ENCODE assay signal across 14 mouse cellular contexts in the genomic region with DNA sequence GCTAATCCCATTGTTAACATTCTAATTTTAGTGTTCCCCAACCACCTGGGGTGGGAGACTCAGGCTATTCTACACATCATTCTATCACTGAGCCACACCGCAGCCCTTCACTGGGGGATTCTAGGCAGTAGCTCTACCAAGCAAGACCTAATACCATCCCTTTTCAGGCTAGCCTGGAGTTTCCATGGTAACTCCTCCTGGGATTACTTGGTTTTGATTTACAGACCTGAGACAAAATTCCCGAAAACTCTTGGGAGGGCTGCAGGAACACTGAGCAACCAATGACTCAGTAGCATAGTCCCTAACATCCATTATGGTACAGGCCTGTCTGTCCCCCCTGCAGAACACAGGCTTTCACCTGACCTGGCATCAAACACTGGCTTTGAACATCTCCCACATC. TPM values are rescaled to one million over a fixed set of nuclear protein-coding genes. Genes with fewer than 3 reads are reported as not detected.
DNase-seq lines count a peak whose midpoint lies in the region; ATAC-seq and TF ChIP-seq lines count a peak whose summit lies in the region.
"Had no signal": no experiment of that assay in that cellular context is flagged by ENCODE, and none has a peak within 500 bp of the region (broad histone marks: within the 10 kb centered on the region; RNA-seq: fewer than 3 reads in every experiment).

No protein-coding gene starts in this region.

- H3K4me1 ChIP-seq in embryonic facial prominence, embryonic 13.5 days = peaks cover 3% of the 10 kb centered on the region; the same call in 1 of the 2 replicates
- H3K4me1 ChIP-seq in hindbrain, embryonic 13.5 days (replicated peaks) = peaks cover 15% of the 10 kb centered on the region
- H3K4me1 ChIP-seq in midbrain, postnatal 0 days (ENCODE audit: insufficient read depth, low read length) = peaks cover 3% of the 10 kb centered on the region; the same call in 1 of the 2 replicates
- H3K4me1 ChIP-seq: lung, embryonic 15.5 days had no signal

- no peaks in the 10 kb centered on the region for H3K9me3 ChIP-seq in embryonic facial prominence, embryonic 13.5 days
- no peaks in the 10 kb centered on the region for H3K9me3 ChIP-seq in hindbrain, embryonic 13.5 days
- H3K9me3 ChIP-seq in midbrain, postnatal 0 days (ENCODE audit: low read length) = no peaks in the 10 kb centered on the region
- H3K9me3 ChIP-seq: lung, embryonic 15.5 days had no signal

- no peak overlapping the region for H3K4me3 ChIP-seq in layer of hippocampus, adult 2 months
- no peak overlapping the region for H3K4me3 ChIP-seq in embryonic facial prominence, embryonic 13.5 days
- no peak overlapping the region for H3K4me3 ChIP-seq in hindbrain, embryonic 13.5 days
- no peak overlapping the region for H3K4me3 ChIP-seq in midbrain, postnatal 0 days (ENCODE audit: low read depth, low read length)
- H3K4me3 ChIP-seq: lung, embryonic 15.5 days had no signal

- peak overlapping the region; percentile 73 for H3K27ac ChIP-seq in layer of hippocampus, adult 2 months
- H3K27ac ChIP-seq in embryonic facial prominence, embryonic 13.5 days = peak overlapping the region; percentile 33; the same call in 1 of the 2 replicates
- H3K27ac ChIP-seq in hindbrain, embryonic 13.5 days = peak overlapping the region; percentile 42
- peak overlapping the region; percentile 55 for H3K27ac ChIP-seq in midbrain, postnatal 0 days (ENCODE audit: low read depth, low read length)
- H3K27ac ChIP-seq: lung, embryonic 15.5 days had no signal

- WGBS in embryonic facial prominence, embryonic 13.5 days = 71% methylated on average over 2 of the region's 2 CpGs
- WGBS in hindbrain, embryonic 13.5 days = 42% methylated on average over 2 of the region's 2 CpGs
- 18% methylated on average over 2 of the region's 2 CpGs for WGBS in midbrain, postnatal 0 days

- no peaks in the 10 kb centered on the region for H3K27me3 ChIP-seq in embryonic facial prominence, embryonic 13.5 days
- no peaks in the 10 kb centered on the region for H3K27me3 ChIP-seq in hindbrain, embryonic 13.5 days
- no peaks in the 10 kb centered on the region for H3K27me3 ChIP-seq in midbrain, postnatal 0 days (ENCODE audit: insufficient read depth, low read length)
- H3K27me3 ChIP-seq: lung, embryonic 15.5 days had no signal

- DNase-seq in layer of hippocampus, adult 2 months (ENCODE audit: low spot score in 2 of 2) = no peak
- DNase-seq in layer of hippocampus, postnatal 36 days = no peak
- DNase-seq in midbrain, postnatal 0 days (ENCODE audit: low spot score) = peak; percentile 57
- no peak for DNase-seq in spleen, adult 18-20 months
- DNase-seq in adrenal gland, adult 18-20 months (ENCODE audit: low spot score in 2 of 2) = no peak
- DNase-seq: cerebellum, adult 9-11 months; embryo, embryonic 11 days; heart, postnatal 10 days had no signal

- no peak overlapping the region for H3K9ac ChIP-seq in embryonic facial prominence, embryonic 13.5 days
- H3K9ac ChIP-seq in hindbrain, embryonic 13.5 days = no peak overlapping the region
- 0 out of 2 replicates have a peak overlapping the region, but pooled peaks have one; percentile 5 for H3K9ac ChIP-seq in midbrain, postnatal 0 days (replicated peaks; ENCODE audit: low read length, poor library complexity, severe bottlenecking)
- H3K9ac ChIP-seq: lung, embryonic 15.5 days had no signal

- TF ChIP-seq CTCF in layer of hippocampus, adult 2 months (conservative IDR thresholded peaks at IDR 0.05) = no peak
- TF ChIP-seq CTCF in midbrain, postnatal 0 days (IDR thresholded peaks at IDR 0.05) = no peak

- peaks cover 48% of the 10 kb centered on the region for H3K36me3 ChIP-seq in embryonic facial prominence, embryonic 13.5 days
- H3K36me3 ChIP-seq in hindbrain, embryonic 13.5 days = peaks cover 49% of the 10 kb centered on the region
- peaks cover 42% of the 10 kb centered on the region for H3K36me3 ChIP-seq in midbrain, postnatal 0 days (ENCODE audit: insufficient read depth, low read length)

- no peak for ATAC-seq in embryonic facial prominence, embryonic 13.5 days (ENCODE audit: insufficient number of reproducible peaks, insufficient read depth, low FRiP score, low TSS enrichment, low read depth)
- peak; percentile 46; the same call in 1 of the 2 replicates for ATAC-seq in hindbrain, embryonic 13.5 days (ENCODE audit: low FRiP score)
- ATAC-seq in midbrain, postnatal 0 days (ENCODE audit: low FRiP score) = 0 out of 2 replicates have a peak, but pooled peaks have one; percentile 18
- ATAC-seq: CD4-positive, CD25-positive, alpha-beta regulatory T cell, adult 4 months; intestine, embryonic 16.5 days had no signal

- no peak overlapping the region for H3K4me2 ChIP-seq in embryonic facial prominence, embryonic 13.5 days
- H3K4me2 ChIP-seq in hindbrain, embryonic 13.5 days = no peak overlapping the region
- no peak overlapping the region for H3K4me2 ChIP-seq in midbrain, postnatal 0 days (ENCODE audit: low read depth, low read length, poor library complexity, severe bottlenecking)
- H3K4me2 ChIP-seq: liver, embryonic 11.5 days; lung, embryonic 15.5 days had no signal

RNA-seq across cellular contexts. Expression of a gene that starts 8.5 kb away (rescaled TPM):
- total RNA-seq in layer of hippocampus, adult 2 months (2021) = 10 to 100 TPM; 12.4 to 13.1 TPM
- total RNA-seq in layer of hippocampus, postnatal 36 days (2021) = 1 to 10 TPM; 9.7 TPM
- polyA plus RNA-seq in embryonic facial prominence, embryonic 13.5 days (2015; fragmentation: Nextera tagmentation; extraction: Ambion mirVana) = 19.7 and 23.3 TPM in 2 replicates
- polyA plus RNA-seq in hindbrain, embryonic 13.5 days (2015; fragmentation: Nextera tagmentation; extraction: Ambion mirVana) = 11.5 and 15.4 TPM in 2 replicates
- total RNA-seq in midbrain, postnatal 0 days (2014; rRNA removed) = 7.3 and 7.9 TPM in 2 replicates
- 11.9 and 14.0 TPM in 2 replicates for polyA plus RNA-seq in midbrain, postnatal 0 days (2015; fragmentation: Nextera tagmentation; extraction: Ambion mirVana)
- total RNA-seq in adrenal gland, adult 18-20 months (2021) = 100 to 1,000 TPM in 1 of 2 experiments, 10 to 100 TPM in 1; 86.9 to 106 TPM

RNA-seq across cellular contexts. Expression of a gene that starts 10.1 kb away (rescaled TPM):
- 100 to 1,000 TPM; 166 to 168 TPM for total RNA-seq in layer of hippocampus, adult 2 months (2021)
- total RNA-seq in layer of hippocampus, postnatal 36 days (2021) = 100 to 1,000 TPM; 149 to 155 TPM
- 38.6 and 40.2 TPM in 2 replicates for polyA plus RNA-seq in embryonic facial prominence, embryonic 13.5 days (2015; fragmentation: Nextera tagmentation; extraction: Ambion mirVana)
- polyA plus RNA-seq in hindbrain, embryonic 13.5 days (2015; fragmentation: Nextera tagmentation; extraction: Ambion mirVana) = 42.4 and 45.2 TPM in 2 replicates
- total RNA-seq in midbrain, postnatal 0 days (2014; rRNA removed) = 86.5 and 90.9 TPM in 2 replicates
- polyA plus RNA-seq in midbrain, postnatal 0 days (2015; fragmentation: Nextera tagmentation; extraction: Ambion mirVana) = 49.0 and 53.3 TPM in 2 replicates
- 10 to 100 TPM; 75.1 to 85.9 TPM for total RNA-seq in adrenal gland, adult 18-20 months (2021)

RNA-seq across cellular contexts. Expression of a gene that starts 26.4 kb away (rescaled TPM):
- 10 to 100 TPM; 77.6 to 81.4 TPM for total RNA-seq in layer of hippocampus, adult 2 months (2021)
- total RNA-seq in layer of hippocampus, postnatal 36 days (2021) = 10 to 100 TPM; 74.3 to 75.3 TPM
- polyA plus RNA-seq in embryonic facial prominence, embryonic 13.5 days (2015; fragmentation: Nextera tagmentation; extraction: Ambion mirVana) = 15.2 and 15.7 TPM in 2 replicates
- polyA plus RNA-seq in hindbrain, embryonic 13.5 days (2015; fragmentation: Nextera tagmentation; extraction: Ambion mirVana) = 13.8 and 14.5 TPM in 2 replicates
- 17.4 and 17.9 TPM in 2 replicates for total RNA-seq in midbrain, postnatal 0 days (2014; rRNA removed)
- polyA plus RNA-seq in midbrain, postnatal 0 days (2015; fragmentation: Nextera tagmentation; extraction: Ambion mirVana) = 8.8 and 9.2 TPM in 2 replicates
- total RNA-seq in adrenal gland, adult 18-20 months (2021) = 10 to 100 TPM; 30.8 to 45.3 TPM

RNA-seq across cellular contexts. Expression of a gene that starts 27.7 kb away (rescaled TPM):
- 1 to 10 TPM; 2.5 to 3.7 TPM for total RNA-seq in layer of hippocampus, adult 2 months (2021)
- total RNA-seq in layer of hippocampus, postnatal 36 days (2021) = 1 to 10 TPM; 3.0 to 4.1 TPM
- 73.6 and 83.2 TPM in 2 replicates for polyA plus RNA-seq in embryonic facial prominence, embryonic 13.5 days (2015; fragmentation: Nextera tagmentation; extraction: Ambion mirVana)
- polyA plus RNA-seq in hindbrain, embryonic 13.5 days (2015; fragmentation: Nextera tagmentation; extraction: Ambion mirVana) = 16.2 and 19.7 TPM in 2 replicates
- 7.8 and 11.4 TPM in 2 replicates for total RNA-seq in midbrain, postnatal 0 days (2014; rRNA removed)
- 5.9 and 8.4 TPM in 2 replicates for polyA plus RNA-seq in midbrain, postnatal 0 days (2015; fragmentation: Nextera tagmentation; extraction: Ambion mirVana)
- 10 to 100 TPM; 13.9 to 14.2 TPM for total RNA-seq in adrenal gland, adult 18-20 months (2021)

RNA-seq across cellular contexts. Expression of a gene that starts 28.8 kb away (rescaled TPM):
- total RNA-seq in layer of hippocampus, adult 2 months (2021) = 10 to 100 TPM; 38.4 to 42.7 TPM
- 10 to 100 TPM; 45.9 to 51.0 TPM for total RNA-seq in layer of hippocampus, postnatal 36 days (2021)
- polyA plus RNA-seq in embryonic facial prominence, embryonic 13.5 days (2015; fragmentation: Nextera tagmentation; extraction: Ambion mirVana) = 92.0 and 99.7 TPM in 2 replicates
- 66.7 and 68.3 TPM in 2 replicates for polyA plus RNA-seq in hindbrain, embryonic 13.5 days (2015; fragmentation: Nextera tagmentation; extraction: Ambion mirVana)
- 37.2 and 40.6 TPM in 2 replicates for total RNA-seq in midbrain, postnatal 0 days (2014; rRNA removed)
- polyA plus RNA-seq in midbrain, postnatal 0 days (2015; fragmentation: Nextera tagmentation; extraction: Ambion mirVana) = 25.6 and 25.9 TPM in 2 replicates
- 100 to 1,000 TPM; 128 to 131 TPM for total RNA-seq in adrenal gland, adult 18-20 months (2021)
